Mouse (Mus musculus) gastrocnemius, postnatal 14 days (tissue): ENCODE results near the gene Ctsd. TPM values are rescaled to one million over a fixed set of nuclear protein-coding genes. Genes with fewer than 3 reads are reported as not detected.
A peak's percentile ranks its signal among the peaks of the same experiment; 100 is the strongest.

Source experiments
- DNase-seq: peaks from one replicate; pipeline ENCODE4 v3.0.0; 2021; ENCODE audit warnings: mixed read lengths
- intact Hi-C: fragments of 180-260 bp; cut with DNase I; formaldehyde crosslinking; loops from one replicate; pipeline ENCODE4 v1.15.1; 2025; ENCODE audit warnings: low total_unique reads
- total RNA-seq, 2 experiments: library from RNA; stranded (reverse); gene quantifications; 2 replicates each; pipeline ENCODE4 v1.2.3; 2021

The Ctsd gene
- total RNA-seq, 2 experiments from 2014 or later: 268 to 284 TPM

- DNase-seq: no peak
- intact Hi-C loops: no loop called here
Observed at GRCm38 (mm10) chr7:142381175-142381574, 6.7 kb downstream of the Ctsd start.

- intact Hi-C loops: no loop called here
- DNase-seq: no peak
Observed at GRCm38 (mm10) chr7:142379186-142379585, 8.7 kb downstream of the Ctsd start.

- DNase-seq: no peak
- intact Hi-C loops: no loop called here
Observed at GRCm38 (mm10) chr7:142377233-142377925, 10.5 kb downstream of the Ctsd start.

GRCm38 (mm10) chr7:142376096-142376495, 11.7 kb downstream of the Ctsd start:
- DNase-seq: no peak
- intact Hi-C loops: no loop called here

GRCm38 (mm10) chr7:142375261-142375724, 12.5 kb downstream of the Ctsd start:
- DNase-seq: peak; percentile 46
- intact Hi-C loops: no loop called here

- intact Hi-C loops: no loop called here
- DNase-seq: peak; percentile 47
Observed at GRCm38 (mm10) chr7:142374413-142375015, 13.3 kb downstream of the Ctsd start.

- no peak for DNase-seq
- intact Hi-C loops: no loop called here
Observed at GRCm38 (mm10) chr7:142373641-142374412, 14.0 kb downstream of the Ctsd start, which contains the start of gene Ifitm10. Ifitm10 (minus strand) TSS chr7:142373753.

- DNase-seq: no peak
Observed at GRCm38 (mm10) chr7:142373039-142373438, 14.8 kb downstream of the Ctsd start.

GRCm38 (mm10) chr7:142371768-142372661, 15.8 kb downstream of the Ctsd start:
- DNase-seq: peak; percentile 20
- intact Hi-C loops: no loop called here

More at GRCm38 (mm10) chr7:142373039-142373438, 14.8 kb downstream of the Ctsd start:
- intact Hi-C loops: no loop called here

GRCm38 (mm10) chr7:142371398-142371767, 16.5 kb downstream of the Ctsd start:
- intact Hi-C loops: no loop called here
- DNase-seq: peak; percentile 4

- intact Hi-C loops: no loop called here
- DNase-seq: peak; percentile 3
Observed at GRCm38 (mm10) chr7:142370937-142371336, 16.9 kb downstream of the Ctsd start.

GRCm38 (mm10) chr7:142369820-142370219, 18.0 kb downstream of the Ctsd start:
- intact Hi-C loops: no loop called here
- peak; percentile 54 for DNase-seq

- intact Hi-C loops: no loop called here
- peak; percentile 72 for DNase-seq
Observed at GRCm38 (mm10) chr7:142368856-142369255, 19.0 kb downstream of the Ctsd start.

GRCm38 (mm10) chr7:142363107-142363506, 24.7 kb downstream of the Ctsd start:
- no peak for DNase-seq
- intact Hi-C loops: no loop called here

GRCm38 (mm10) chr7:142360743-142361142, 27.1 kb downstream of the Ctsd start:
- DNase-seq: no peak
- intact Hi-C loops: no loop called here

GRCm38 (mm10) chr7:142359129-142359528, 28.7 kb downstream of the Ctsd start:
- intact Hi-C loops: no loop called here
- DNase-seq: no peak

GRCm38 (mm10) chr7:142357566-142357965, 30.3 kb downstream of the Ctsd start:
- intact Hi-C loops: no loop called here
- DNase-seq: no peak

GRCm38 (mm10) chr7:142354661-142355233, 33.1 kb downstream of the Ctsd start:
- DNase-seq: no peak
- intact Hi-C loops: no loop called here

GRCm38 (mm10) chr7:142353854-142354253, 34.0 kb downstream of the Ctsd start:
- intact Hi-C loops: no loop called here

More at GRCm38 (mm10) chr7:142353854-142354253, 34.0 kb downstream of the Ctsd start:
- no peak for DNase-seq
